Mouse (Mus musculus) megakaryocyte, embryonic 14.5 days (primary cell): ENCODE measurements around the gene Fkbp5. TPM values are rescaled to one million over a fixed set of nuclear protein-coding genes. Genes with fewer than 3 reads are reported as not detected.
A peak's percentile ranks its signal among the peaks of the same experiment; 100 is the strongest.

Experiments
- H3K27me3 ChIP-seq: replicated peaks from 2 replicates; pipeline ENCODE3; 2012; ENCODE audit warnings: inconsistent platforms
- H3K36me3 ChIP-seq: replicated peaks from 2 replicates; pipeline ENCODE3; 2012; ENCODE audit warnings: low read length, inconsistent platforms, mixed read lengths
- H3K4me1 ChIP-seq: 2 replicates; pipeline ENCODE4 v1.6.1; 2012; ENCODE audit warnings: inconsistent platforms
- H3K4me3 ChIP-seq: replicated peaks from 2 replicates; pipeline ENCODE3; 2012; ENCODE audit warnings: moderate library complexity, mild to moderate bottlenecking, inconsistent platforms
- H3K9me3 ChIP-seq: 2 replicates; pipeline ENCODE4 v1.6.1; 2012; ENCODE audit warnings: inconsistent platforms
- FLI1 ChIP-seq: IDR thresholded peaks from 2 replicates; pipeline ENCODE4 v1.6.1; 2012; ENCODE audit warnings: low read length, inconsistent platforms, mixed read lengths
- GATA1 ChIP-seq: IDR thresholded peaks from 3 replicates; pipeline ENCODE4 v1.6.1; 2012; ENCODE audit warnings: mixed read lengths, low read length, inconsistent platforms, borderline replicate concordance
- polyA plus RNA-seq: library from polyadenylated mRNA; stranded (reverse); fragments of >175 nt; gene quantifications from 2 replicates; pipeline ENCODE4 v1.2.3, GENCODE M21; 2012; ENCODE audit warnings: low replicate concordance; ENCODE audit not compliant: insufficient read depth

Fkbp5 gene
- polyA plus RNA-seq, 1 experiment, result 25.1 TPM

DNA sequence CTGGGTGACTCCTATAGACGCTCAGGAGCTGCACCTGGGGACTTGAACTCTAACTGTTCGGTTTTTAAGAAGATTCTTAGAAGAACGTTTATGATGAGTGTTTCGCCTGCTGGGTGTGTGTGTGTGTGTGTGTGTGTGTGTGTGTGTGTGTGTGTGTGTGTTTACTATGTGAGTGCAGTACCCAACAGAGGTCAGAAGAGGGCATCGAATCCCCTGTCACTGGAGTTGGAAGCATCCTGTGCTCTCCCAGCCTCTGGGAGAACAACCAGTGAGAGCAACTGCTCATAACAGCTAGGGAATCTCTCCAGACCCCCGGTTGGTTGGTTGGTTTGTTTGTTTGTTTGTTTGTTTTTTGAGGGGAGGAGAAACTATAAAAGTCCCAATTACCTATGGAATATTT lies 30.6 kb downstream of the Fkbp5 start:
- TF ChIP-seq FLI1 (no peak), GATA1 (no peak)
- Histone ChIP-seq H3K4me3 (peak overlapping the region; percentile 97), H3K27me3 (peaks cover 4% of the 10 kb centered on the region), H3K9me3 (0 out of 2 replicates have a peak, but pooled peaks cover 3% of the 10 kb centered on the region), H3K36me3 (no peaks in the 10 kb centered on the region), H3K4me1 (peaks cover 29% of the 10 kb centered on the region)

DNA sequence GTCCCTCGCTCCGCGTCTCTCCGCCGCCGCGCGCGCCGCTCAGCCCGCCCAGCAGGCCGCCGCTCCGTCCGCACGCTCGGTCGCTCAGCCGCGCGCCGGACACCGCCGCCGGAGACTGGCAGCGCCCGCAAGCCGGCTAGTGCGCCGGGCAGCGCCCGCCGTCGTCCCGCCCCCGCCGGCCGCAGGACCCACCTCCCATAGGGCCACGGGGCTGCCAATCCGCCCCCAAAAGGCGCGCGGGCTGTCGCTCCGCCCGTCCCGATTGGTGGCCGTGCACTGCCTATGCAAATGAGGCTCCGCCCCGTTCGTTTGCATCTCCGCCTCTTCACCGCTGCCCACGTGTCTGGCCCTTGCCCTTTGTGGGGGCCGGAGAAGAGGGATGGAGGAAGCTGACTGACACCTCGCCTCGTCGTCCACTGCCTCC lies 31.3 kb downstream of the Fkbp5 start:
- no peaks in the 10 kb centered on the region for H3K27me3 ChIP-seq
- peaks cover 3% of the 10 kb centered on the region for H3K36me3 ChIP-seq
- H3K9me3 ChIP-seq, result 0 out of 2 replicates have a peak, but pooled peaks cover 3% of the 10 kb centered on the region
- TF ChIP-seq GATA1 (no peak), FLI1 (no peak)
- H3K4me3 ChIP-seq, result peak overlapping the region; percentile 97
- peaks cover 29% of the 10 kb centered on the region for H3K4me1 ChIP-seq

DNA sequence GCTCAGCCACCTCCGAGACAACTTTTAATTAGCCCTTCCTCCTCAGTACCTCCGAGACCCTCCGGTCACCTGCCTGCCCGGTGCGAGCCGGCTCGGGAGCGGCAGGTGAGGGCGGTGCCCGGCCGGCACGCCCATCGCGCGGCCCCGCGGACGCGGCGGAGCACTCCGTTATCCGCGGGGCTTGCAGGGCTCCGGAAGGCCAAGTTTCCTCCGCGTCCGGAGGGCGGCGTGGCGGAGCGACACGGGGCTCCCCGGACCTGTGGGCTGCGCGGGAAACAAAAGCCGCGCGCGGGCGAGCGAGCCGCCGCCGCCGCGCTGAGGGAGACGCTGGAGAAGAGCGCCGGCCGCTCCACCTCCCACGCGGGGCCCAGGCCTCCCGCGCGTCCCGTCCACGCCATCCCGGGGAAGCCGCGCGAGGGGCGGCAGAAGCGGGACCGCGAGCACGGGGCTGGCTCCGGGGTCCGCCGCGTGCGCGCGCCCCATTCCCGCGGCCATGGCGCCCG lies 31.8 kb downstream of the Fkbp5 start:
- peaks cover 3% of the 10 kb centered on the region for H3K36me3 ChIP-seq
- H3K4me3 ChIP-seq, result peak overlapping the region; percentile 97
- H3K9me3 ChIP-seq, result 0 out of 2 replicates have a peak, but pooled peaks cover 3% of the 10 kb centered on the region
- H3K4me1 ChIP-seq, result peaks cover 29% of the 10 kb centered on the region
- TF ChIP-seq GATA1, result no peak
- no peak for TF ChIP-seq FLI1
- no peaks in the 10 kb centered on the region for H3K27me3 ChIP-seq

DNA sequence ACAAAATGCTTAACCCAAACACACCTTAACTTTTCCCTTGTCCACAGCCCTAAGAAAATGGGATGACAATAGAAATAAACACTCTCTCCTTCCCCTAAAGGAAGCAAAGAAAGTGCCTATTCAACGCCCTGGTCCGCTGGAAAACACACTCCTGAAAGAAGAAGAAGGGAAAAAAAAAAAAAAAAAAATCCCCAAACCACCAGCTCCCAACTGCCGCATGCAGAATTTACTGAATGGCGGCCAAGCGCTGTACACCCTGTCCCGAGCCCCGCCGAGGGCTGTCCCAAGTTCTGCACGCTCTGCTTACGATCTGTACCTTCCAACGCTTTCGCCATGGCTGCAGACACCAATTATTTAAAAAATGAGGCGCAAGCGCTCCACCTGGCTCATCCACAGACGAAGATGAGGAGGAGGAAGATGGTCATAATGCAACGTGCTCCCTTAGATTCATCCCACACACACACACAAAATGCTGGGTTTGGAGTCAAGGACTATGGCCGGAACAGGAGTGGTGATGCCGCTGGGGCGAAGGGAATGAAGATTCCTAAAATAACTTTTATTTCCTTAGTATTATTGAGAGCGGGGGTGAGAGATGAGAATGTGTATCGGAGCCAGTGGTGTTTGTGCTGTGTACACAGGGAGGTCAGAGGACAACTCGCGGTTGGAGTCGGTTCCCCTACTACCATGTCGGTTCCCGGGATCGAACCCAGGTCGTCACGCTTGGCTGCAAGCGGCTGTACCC lies 32.5 kb downstream of the Fkbp5 start:
- H3K27me3 ChIP-seq, result no peaks in the 10 kb centered on the region
- H3K4me3 ChIP-seq, result peak overlapping the region; percentile 97

DNA sequence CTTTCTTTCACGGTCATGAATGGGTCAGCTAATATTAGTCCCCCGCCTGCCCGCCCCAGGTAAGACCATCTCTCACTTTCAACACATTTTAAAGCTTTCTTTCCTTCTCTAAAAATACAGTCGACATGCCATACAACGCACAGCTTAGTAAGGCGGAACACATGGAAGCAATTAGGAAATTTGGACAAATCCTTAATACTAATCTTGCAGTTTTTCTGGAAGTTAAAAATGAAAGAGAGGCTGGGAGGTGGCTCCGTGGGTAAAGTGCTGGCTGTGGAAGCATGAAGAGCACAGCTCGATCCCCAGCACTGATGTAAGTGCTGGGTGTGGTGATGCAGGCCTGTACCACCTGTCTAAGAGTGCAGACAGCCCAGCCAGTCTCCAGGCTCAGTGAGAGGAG lies 39.9 kb downstream of the Fkbp5 start:
- Histone ChIP-seq H3K4me3 (no peak overlapping the region), H3K9me3 (no peaks in the 10 kb centered on the region), H3K27me3 (no peaks in the 10 kb centered on the region), H3K36me3 (peaks cover 8% of the 10 kb centered on the region), H3K4me1 (peaks cover 20% of the 10 kb centered on the region)
- TF ChIP-seq GATA1, result no peak
- no peak for TF ChIP-seq FLI1

More for the DNA sequence above, 32.5 kb downstream of the Fkbp5 start:
- Histone ChIP-seq H3K4me1 (peaks cover 29% of the 10 kb centered on the region), H3K36me3 (peaks cover 6% of the 10 kb centered on the region), H3K9me3 (0 out of 2 replicates have a peak, but pooled peaks cover 3% of the 10 kb centered on the region)
- TF ChIP-seq FLI1 (no peak), GATA1 (no peak)

DNA sequence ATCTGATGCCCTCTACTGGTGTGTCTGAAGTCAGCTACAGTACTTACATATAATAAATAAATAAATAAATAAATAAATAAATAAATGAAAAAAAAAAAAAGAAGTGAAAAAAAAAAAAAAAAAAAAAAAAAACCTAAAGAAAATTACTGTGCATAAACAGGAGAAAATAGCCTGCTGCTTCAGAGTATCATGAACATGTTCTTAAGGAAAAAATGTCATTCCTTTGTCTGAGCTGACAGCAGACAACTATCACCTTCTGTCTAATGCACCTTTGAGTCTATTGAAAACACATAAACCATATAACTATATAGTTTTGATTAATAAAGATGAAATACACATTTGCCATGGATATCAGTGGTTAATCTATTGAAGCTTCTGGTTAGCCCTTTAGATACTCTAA lies 40.9 kb downstream of the Fkbp5 start:
- H3K4me1 ChIP-seq, result peaks cover 30% of the 10 kb centered on the region
- H3K36me3 ChIP-seq, result peaks cover 10% of the 10 kb centered on the region
- no peak for TF ChIP-seq FLI1
- no peak for TF ChIP-seq GATA1
- H3K4me3 ChIP-seq, result no peak overlapping the region
- H3K27me3 ChIP-seq, result no peaks in the 10 kb centered on the region
- no peaks in the 10 kb centered on the region for H3K9me3 ChIP-seq

DNA sequence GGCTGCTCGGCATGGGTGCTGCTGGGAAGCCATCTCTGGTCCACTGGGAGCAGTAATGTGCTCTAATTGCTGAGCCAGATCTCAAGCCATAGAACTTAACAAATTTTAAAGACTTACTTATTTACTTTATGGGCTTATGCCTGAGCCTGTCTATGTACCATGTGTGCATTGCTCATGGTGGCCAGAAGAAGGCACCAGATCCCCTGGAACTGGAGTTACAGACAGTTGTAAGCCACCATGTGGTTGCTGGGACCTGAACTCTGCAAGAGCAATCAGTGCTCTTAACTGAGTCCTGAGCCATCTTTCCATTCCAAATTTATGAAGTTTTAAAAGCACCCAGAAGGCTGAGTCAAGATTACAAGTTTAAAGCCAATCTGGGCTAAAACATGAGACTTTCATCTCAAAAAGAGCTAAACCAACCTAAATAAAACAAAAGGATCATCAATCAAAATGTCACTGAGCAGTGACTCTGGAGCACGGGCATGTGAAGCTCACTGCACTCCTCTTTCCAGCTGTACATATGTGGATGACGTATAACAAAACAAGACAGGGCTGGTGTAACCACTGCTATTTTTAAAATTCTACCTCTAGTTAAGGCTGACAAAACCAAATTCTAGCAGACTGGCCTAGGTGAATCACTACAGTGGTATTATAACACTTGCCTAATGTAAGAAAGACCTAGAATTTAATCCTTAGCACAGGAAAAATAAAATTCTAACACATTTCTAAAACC lies 41.6 kb downstream of the Fkbp5 start:
- Histone ChIP-seq H3K9me3 (no peaks in the 10 kb centered on the region), H3K36me3 (peaks cover 7% of the 10 kb centered on the region), H3K4me1 (peaks cover 37% of the 10 kb centered on the region), H3K27me3 (no peaks in the 10 kb centered on the region), H3K4me3 (no peak overlapping the region)
- TF ChIP-seq GATA1 (no peak), FLI1 (no peak)

DNA sequence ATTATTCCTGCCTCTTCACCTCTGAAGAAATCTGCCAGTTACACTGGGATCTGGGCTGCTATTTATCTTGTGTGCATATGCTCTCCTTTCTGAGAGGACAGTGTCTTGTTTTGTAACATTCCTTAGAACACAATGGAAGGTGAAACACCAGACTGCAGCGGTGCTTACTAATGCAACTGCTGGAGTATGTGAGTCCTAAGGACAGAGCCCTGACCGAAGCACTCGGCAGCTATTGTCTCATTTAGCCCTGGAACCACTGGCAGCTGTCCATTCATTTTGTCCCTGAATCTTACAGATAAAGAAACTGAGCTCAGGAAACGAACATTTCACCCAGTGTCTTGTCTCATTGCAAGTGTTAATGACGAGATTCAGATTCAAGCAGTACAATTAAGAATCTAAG lies 44.6 kb downstream of the Fkbp5 start:
- Histone ChIP-seq H3K4me3 (no peak overlapping the region), H3K9me3 (no peaks in the 10 kb centered on the region), H3K27me3 (no peaks in the 10 kb centered on the region), H3K4me1 (peaks cover 55% of the 10 kb centered on the region), H3K36me3 (peaks cover 3% of the 10 kb centered on the region)
- TF ChIP-seq FLI1 (no peak), GATA1 (no peak)

DNA sequence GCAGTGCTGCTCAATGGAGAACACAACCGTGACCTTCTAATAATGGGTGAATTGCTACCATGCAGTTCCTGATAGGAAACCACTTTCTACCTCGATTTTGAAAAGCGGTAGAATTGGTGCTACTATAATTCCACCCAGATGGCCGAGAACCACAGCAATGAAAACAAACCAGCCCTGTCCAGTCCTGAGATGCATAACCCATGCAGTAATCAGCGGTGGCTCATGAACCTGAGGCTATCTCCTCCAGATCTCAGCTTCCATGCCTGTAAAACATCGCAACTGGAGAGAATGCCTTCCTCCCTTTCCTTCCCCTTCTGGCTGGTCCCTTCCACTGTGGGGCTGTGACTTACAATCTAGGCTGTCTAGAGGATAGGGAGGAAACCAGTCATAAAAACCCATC lies 46.5 kb downstream of the Fkbp5 start:
- no peak for TF ChIP-seq GATA1
- TF ChIP-seq FLI1, result no peak
- Histone ChIP-seq H3K4me1 (peaks cover 56% of the 10 kb centered on the region), H3K9me3 (no peaks in the 10 kb centered on the region), H3K27me3 (no peaks in the 10 kb centered on the region), H3K4me3 (peak overlapping the region; percentile 65), H3K36me3 (peaks cover 3% of the 10 kb centered on the region)

DNA sequence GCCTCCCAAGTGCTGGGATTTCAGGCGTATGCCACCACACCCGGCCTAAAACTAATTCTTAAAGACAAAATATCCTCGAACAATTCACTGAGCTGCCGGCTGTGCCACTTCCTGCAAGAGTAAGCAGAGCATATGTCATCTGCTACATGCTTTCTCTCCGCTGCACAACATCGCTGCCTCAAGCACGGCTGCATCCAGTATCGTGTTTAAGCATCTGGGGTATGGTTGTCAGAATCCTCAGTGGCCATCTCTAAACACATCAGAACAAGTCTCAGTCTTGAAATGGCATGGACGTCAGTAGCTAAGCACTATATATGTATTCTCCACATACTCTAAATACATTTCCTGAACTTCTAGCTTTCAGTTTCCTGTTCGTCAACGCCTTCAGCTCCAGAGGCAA lies 49.6 kb downstream of the Fkbp5 start:
- Histone ChIP-seq H3K27me3 (no peaks in the 10 kb centered on the region), H3K4me1 (peaks cover 71% of the 10 kb centered on the region), H3K4me3 (peak overlapping the region; percentile 91), H3K36me3 (peaks cover 3% of the 10 kb centered on the region), H3K9me3 (no peaks in the 10 kb centered on the region)
- TF ChIP-seq GATA1 (no peak), FLI1 (no peak)
